Mouse (Mus musculus) midbrain, postnatal 0 days (tissue): ENCODE data around the gene Ankdd1b. TPM values are rescaled to one million over a fixed set of nuclear protein-coding genes. Genes with fewer than 3 reads are reported as not detected.

Source experiments
- ATAC-seq: fragments of 200-750 bp; cut with Nextera tagmentation; 2 replicates; pipeline ENCODE4 v1.8.0; 2017; ENCODE audit warnings: moderate number of reproducible peaks, mild to moderate bottlenecking, moderate TSS enrichment, moderate library complexity; ENCODE audit not compliant: low FRiP score
- DNase-seq: peaks from one replicate; pipeline ENCODE4 v3.0.0-alpha.2; 2015; ENCODE audit warnings: low spot score
- H3K27ac ChIP-seq: fragments of 300-500 bp; sonication (generic); 2 replicates; pipeline ENCODE4 v1.5.1; 2014; ENCODE audit warnings: low read depth, mild to moderate bottlenecking, low read length, mixed read lengths
- H3K27me3 ChIP-seq: fragments of 300-500 bp; sonication (generic); 2 replicates; pipeline ENCODE4 v1.6.1; 2014; ENCODE audit warnings: low read length, control low read depth, mixed read lengths; ENCODE audit not compliant: insufficient read depth
- H3K36me3 ChIP-seq: fragments of 300-500 bp; sonication (generic); 2 replicates; pipeline ENCODE4 v1.6.1; 2014; ENCODE audit warnings: low read length, control low read depth, mixed read lengths; ENCODE audit not compliant: insufficient read depth
- H3K4me1 ChIP-seq: fragments of 300-500 bp; sonication (generic); 2 replicates; pipeline ENCODE4 v1.6.1; 2014; ENCODE audit warnings: mild to moderate bottlenecking, control low read depth, antibody characterized with exemption, low read length, mixed read lengths; ENCODE audit not compliant: insufficient read depth
- H3K4me2 ChIP-seq: fragments of 300-500 bp; sonication (generic); 2 replicates; pipeline ENCODE4 v1.6.1; 2014; ENCODE audit warnings: low read depth, mild to moderate bottlenecking, low read length, mixed read lengths; ENCODE audit not compliant: poor library complexity, severe bottlenecking
- H3K4me3 ChIP-seq: fragments of 300-500 bp; sonication (generic); 2 replicates; pipeline ENCODE4 v1.5.1; 2014; ENCODE audit warnings: low read depth, mild to moderate bottlenecking, low read length, moderate library complexity
- H3K9ac ChIP-seq: fragments of 300-500 bp; sonication (generic); replicated peaks from 2 replicates; pipeline ENCODE4 v1.6.1; 2014; ENCODE audit warnings: mild to moderate bottlenecking, low read length, moderate library complexity, mixed read lengths; ENCODE audit not compliant: poor library complexity, severe bottlenecking
- H3K9me3 ChIP-seq: fragments of 300-500 bp; sonication (generic); 2 replicates; pipeline ENCODE4 v1.6.1; 2016; ENCODE audit warnings: low read length, control low read depth
- CTCF ChIP-seq: IDR thresholded peaks from 2 replicates; pipeline ENCODE4 v1.5.1; 2016; ENCODE audit warnings: antibody characterized with exemption, mild to moderate bottlenecking
- WGBS: fragments of 180-500 bp; shearing (Covaris S2); extraction: QIAGEN DNeasy Blood & Tissue Kit; methylation state at CpG from one replicate; pipeline ENCODE4 v1.1.7; 2014; 5-methylcytosine and 5-hydroxymethylcytosine counted together
- polyA plus RNA-seq: library from polyadenylated mRNA; unstranded; fragments of >200 nt; fragmentation: Nextera tagmentation; extraction: Ambion mirVana; gene quantifications from 2 replicates; pipeline ENCODE4 v1.2.1, GENCODE M21; 2015
- total RNA-seq: library from RNA; depleted of rRNA; stranded (reverse); fragments of >200 nt; gene quantifications from 2 replicates; pipeline ENCODE4 v1.2.3, GENCODE M21; 2014

Gene Ankdd1b
- total and polyA plus RNA-seq, 2 experiments from 2014 or later, result 0.22 TPM; not detected in 1

- no peak for ATAC-seq
- no peaks in the 10 kb centered on the region for H3K4me1 ChIP-seq
- H3K9ac ChIP-seq, result no peak overlapping the region
- H3K4me3 ChIP-seq, result no peak overlapping the region
- no peaks in the 10 kb centered on the region for H3K27me3 ChIP-seq
- H3K9me3 ChIP-seq, result no peaks in the 10 kb centered on the region
- H3K4me2 ChIP-seq, result no peak overlapping the region
- no peaks in the 10 kb centered on the region for H3K36me3 ChIP-seq
- no peak overlapping the region for H3K27ac ChIP-seq
- WGBS, result 81% methylated on average over 13 of the region's 13 CpGs
- DNase-seq, result no peak
- TF ChIP-seq CTCF, result no peak
Measured at GRCm38 (mm10) chr13:96510635-96511034, 39.6 kb upstream of the Ankdd1b start.

- H3K4me1 ChIP-seq, result no peaks in the 10 kb centered on the region
- no peak overlapping the region for H3K27ac ChIP-seq
- no peak overlapping the region for H3K4me2 ChIP-seq
- DNase-seq, result no peak
- no peak for ATAC-seq
- no peak overlapping the region for H3K4me3 ChIP-seq
- no peaks in the 10 kb centered on the region for H3K27me3 ChIP-seq
- no peaks in the 10 kb centered on the region for H3K36me3 ChIP-seq
- no peak overlapping the region for H3K9ac ChIP-seq
- no peak for TF ChIP-seq CTCF
- WGBS, result 93% methylated on average over 4 of the region's 4 CpGs
- no peaks in the 10 kb centered on the region for H3K9me3 ChIP-seq
Measured at GRCm38 (mm10) chr13:96507541-96507940, 36.5 kb upstream of the Ankdd1b start.

GRCm38 (mm10) chr13:96506313-96506712 is 35.3 kb upstream of the Ankdd1b start:
- Histone ChIP-seq H3K4me3 (no peak overlapping the region), H3K36me3 (no peaks in the 10 kb centered on the region), H3K27ac (no peak overlapping the region), H3K9ac (no peak overlapping the region), H3K27me3 (no peaks in the 10 kb centered on the region), H3K9me3 (no peaks in the 10 kb centered on the region), H3K4me2 (no peak overlapping the region), H3K4me1 (no peaks in the 10 kb centered on the region)
- no peak for DNase-seq
- TF ChIP-seq CTCF, result no peak
- 91% methylated on average over 6 of the region's 6 CpGs for WGBS
- ATAC-seq, result no peak

GRCm38 (mm10) chr13:96505661-96506060 is 34.7 kb upstream of the Ankdd1b start:
- Histone ChIP-seq H3K27me3 (no peaks in the 10 kb centered on the region), H3K36me3 (no peaks in the 10 kb centered on the region), H3K9ac (no peak overlapping the region), H3K4me2 (no peak overlapping the region), H3K9me3 (no peaks in the 10 kb centered on the region), H3K27ac (no peak overlapping the region), H3K4me3 (no peak overlapping the region), H3K4me1 (no peaks in the 10 kb centered on the region)
- no peak for DNase-seq
- 83% methylated on average over 4 of the region's 4 CpGs for WGBS
- TF ChIP-seq CTCF, result no peak
- ATAC-seq, result no peak

- H3K27ac ChIP-seq, result no peak overlapping the region
- ATAC-seq (no peak), DNase-seq (no peak)
- WGBS, result 71% methylated on average over 2 of the region's 2 CpGs
- H3K36me3 ChIP-seq, result no peaks in the 10 kb centered on the region
- H3K4me1 ChIP-seq, result no peaks in the 10 kb centered on the region
- H3K9me3 ChIP-seq, result no peaks in the 10 kb centered on the region
- H3K27me3 ChIP-seq, result no peaks in the 10 kb centered on the region
- no peak overlapping the region for H3K4me2 ChIP-seq
- no peak overlapping the region for H3K4me3 ChIP-seq
- no peak for TF ChIP-seq CTCF
- H3K9ac ChIP-seq, result no peak overlapping the region
Measured at GRCm38 (mm10) chr13:96499891-96500290, 28.9 kb upstream of the Ankdd1b start.

GRCm38 (mm10) chr13:96496630-96497029 is 25.6 kb upstream of the Ankdd1b start:
- H3K36me3 ChIP-seq, result no peaks in the 10 kb centered on the region
- H3K9me3 ChIP-seq, result no peaks in the 10 kb centered on the region
- H3K4me3 ChIP-seq, result no peak overlapping the region
- ATAC-seq (no peak), DNase-seq (no peak)
- no peak overlapping the region for H3K4me2 ChIP-seq
- WGBS, result 84% methylated on average over 8 of the region's 8 CpGs
- no peak overlapping the region for H3K27ac ChIP-seq
- no peaks in the 10 kb centered on the region for H3K4me1 ChIP-seq
- TF ChIP-seq CTCF, result no peak
- H3K27me3 ChIP-seq, result no peaks in the 10 kb centered on the region
- H3K9ac ChIP-seq, result no peak overlapping the region
